Mouse (Mus musculus) E14TG2a.4 (cell line): ENCODE data around the gene Mthfsd.
A peak's percentile ranks its signal among the peaks of the same experiment; 100 is the strongest.

Experiments used
- H3K27me3 ChIP-seq: 2 replicates; pipeline ENCODE4 v1.6.1; 2014; ENCODE audit warnings: low read length, control low read depth; ENCODE audit not compliant: insufficient read depth
- H3K36me3 ChIP-seq: 2 replicates; pipeline ENCODE4 v1.6.1; 2014; ENCODE audit warnings: low read length, control low read depth; ENCODE audit not compliant: insufficient read depth
- H3K4me1 ChIP-seq: replicated peaks from 2 replicates; pipeline ENCODE4 v1.6.1; 2014; ENCODE audit warnings: low read depth, low read length, control low read depth
- H3K4me3 ChIP-seq: replicated peaks from 2 replicates; pipeline ENCODE4 v1.5.1; 2014; ENCODE audit warnings: mild to moderate bottlenecking, low read length
- H3K9me3 ChIP-seq: 2 replicates; pipeline ENCODE4 v1.6.1; 2014; ENCODE audit warnings: low read length, control low read depth
- CTCF ChIP-seq: conservative IDR thresholded peaks from 2 replicates; pipeline ENCODE4 v1.5.1; 2014; ENCODE audit warnings: low read length
- NANOG ChIP-seq: IDR thresholded peaks from 2 replicates; pipeline ENCODE4 v1.6.1; 2014; ENCODE audit warnings: borderline replicate concordance, low read length, mixed read lengths
- POU5F1 ChIP-seq: IDR thresholded peaks from 2 replicates; pipeline ENCODE4 v1.6.1; 2014; ENCODE audit warnings: low read length, borderline replicate concordance

Mthfsd gene

DNA sequence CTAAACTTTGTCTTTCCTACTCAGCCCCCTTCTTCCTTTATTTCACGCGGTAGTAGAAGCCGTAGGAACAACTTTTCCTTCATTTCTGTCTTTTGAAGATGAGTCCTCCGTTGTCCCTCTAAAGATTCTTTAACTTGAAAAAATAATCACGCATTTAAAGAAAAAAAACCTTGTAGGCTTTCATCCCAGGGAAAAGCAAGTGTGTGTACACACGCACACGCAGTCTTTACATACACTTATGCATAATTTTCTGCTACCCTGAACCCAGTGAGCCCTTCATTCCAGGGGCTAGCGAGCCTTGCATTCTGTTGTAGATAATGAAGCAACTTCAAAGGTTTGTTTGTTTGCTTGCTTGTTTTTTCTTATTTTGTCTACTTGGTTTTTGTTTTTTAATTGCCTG, 19.9 kb downstream of the Mthfsd start:
- TF ChIP-seq CTCF: no peak
- TF ChIP-seq POU5F1: no peak
- Histone ChIP-seq H3K36me3 (no peaks in the 10 kb centered on the region), H3K9me3 (no peaks in the 10 kb centered on the region), H3K4me1 (peaks cover 50% of the 10 kb centered on the region), H3K27me3 (peaks cover 90% of the 10 kb centered on the region), H3K4me3 (no peak overlapping the region)

DNA sequence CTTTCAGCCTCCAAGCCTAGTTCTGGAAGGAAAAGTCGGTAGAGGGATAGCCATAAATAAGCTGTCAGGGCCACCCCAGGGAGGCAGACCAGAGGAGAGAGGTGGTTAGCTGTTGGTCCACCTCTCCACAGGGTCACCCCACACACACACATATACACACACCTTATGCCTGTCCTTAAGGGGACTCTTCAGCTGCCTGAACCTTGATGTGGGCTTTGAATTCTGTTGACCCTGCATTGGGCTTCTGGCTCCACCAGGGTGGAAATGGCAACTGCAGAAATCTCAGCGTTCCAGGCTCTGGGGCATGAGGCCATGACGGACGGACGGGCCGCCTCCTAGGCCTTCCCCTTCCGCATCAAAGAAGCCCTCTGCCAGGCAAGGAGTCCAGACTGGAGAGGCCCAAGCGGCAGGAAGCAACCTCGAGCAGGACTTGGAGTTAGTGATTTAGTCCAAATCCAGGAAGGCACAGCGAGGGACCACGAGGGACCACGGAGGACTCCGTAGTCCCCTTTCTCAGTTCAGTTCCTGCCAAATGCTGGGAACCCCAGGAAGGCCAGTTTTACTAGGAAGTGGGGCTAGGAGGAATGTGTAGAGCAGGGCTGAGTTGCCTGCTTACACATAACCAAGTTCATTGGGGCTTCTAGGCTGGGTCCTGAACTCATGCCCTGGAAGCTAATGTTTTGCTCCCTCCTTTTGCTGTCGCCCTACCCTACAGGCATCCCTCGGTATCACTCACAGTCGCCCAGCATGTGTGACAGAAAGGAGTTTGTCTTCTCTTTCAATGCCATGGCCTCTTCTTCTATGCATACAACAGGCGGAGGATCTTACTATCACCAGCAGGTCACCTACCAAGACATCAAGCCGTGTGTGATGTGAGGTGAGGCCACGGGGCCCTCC, 21.9 kb downstream of the Mthfsd start:
- H3K9me3 ChIP-seq: no peaks in the 10 kb centered on the region
- peaks cover 94% of the 10 kb centered on the region for H3K27me3 ChIP-seq
- H3K4me1 ChIP-seq: peaks cover 50% of the 10 kb centered on the region
- no peak for TF ChIP-seq CTCF
- no peaks in the 10 kb centered on the region for H3K36me3 ChIP-seq
- H3K4me3 ChIP-seq: no peak overlapping the region

- TF ChIP-seq POU5F1 (no peak), CTCF (no peak), NANOG (no peak)
- Histone ChIP-seq H3K4me1 (peaks cover 47% of the 10 kb centered on the region), H3K27me3 (peaks cover 94% of the 10 kb centered on the region), H3K9me3 (no peaks in the 10 kb centered on the region), H3K36me3 (no peaks in the 10 kb centered on the region), H3K4me3 (no peak overlapping the region)
Observed at GRCm38 (mm10) chr8:121085561-121085960, 22.6 kb downstream of the Mthfsd start.

- H3K9me3 ChIP-seq: no peaks in the 10 kb centered on the region
- TF ChIP-seq CTCF (no peak), POU5F1 (no peak), NANOG (no peak)
Observed at GRCm38 (mm10) chr8:121085011-121085410, 23.2 kb downstream of the Mthfsd start.

DNA sequence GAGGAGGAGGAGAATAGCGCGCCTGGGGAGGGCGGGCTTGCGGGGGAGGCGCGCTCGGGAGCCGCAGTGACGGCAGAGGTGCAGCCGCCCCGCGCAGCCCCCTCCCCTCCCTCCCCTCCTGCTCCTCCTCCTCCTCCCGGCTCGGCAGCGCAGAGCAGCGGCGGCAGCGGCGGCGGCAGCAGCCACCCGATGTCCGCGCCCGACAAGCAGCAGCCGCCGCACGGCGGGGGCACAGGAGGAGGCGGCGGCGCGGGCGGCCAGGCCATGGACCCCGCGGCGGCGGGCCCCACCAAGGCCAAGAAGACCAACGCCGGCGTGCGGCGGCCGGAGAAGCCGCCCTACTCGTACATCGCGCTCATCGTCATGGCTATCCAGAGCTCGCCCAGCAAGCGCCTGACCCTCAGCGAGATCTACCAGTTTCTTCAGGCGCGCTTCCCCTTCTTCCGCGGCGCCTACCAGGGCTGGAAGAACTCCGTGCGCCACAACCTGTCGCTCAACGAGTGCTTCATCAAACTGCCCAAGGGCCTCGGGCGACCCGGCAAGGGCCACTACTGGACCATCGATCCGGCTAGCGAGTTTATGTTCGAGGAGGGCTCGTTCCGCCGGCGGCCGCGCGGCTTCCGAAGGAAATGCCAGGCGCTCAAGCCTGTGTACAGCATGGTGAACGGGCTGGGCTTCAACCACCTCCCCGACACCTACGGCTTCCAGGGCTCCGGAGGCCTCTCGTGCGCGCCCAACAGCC, 23.8 kb downstream of the Mthfsd start, which contains the start of gene Foxf1:
Gene Foxf1, plus strand, starts transcription at position 177 of the 742 bp plus-strand sequence.
- H3K4me1 ChIP-seq: peaks cover 45% of the 10 kb centered on the region
- no peaks in the 10 kb centered on the region for H3K9me3 ChIP-seq
- H3K4me3 ChIP-seq: peak within 1 kb of the TSS; percentile 78
- TF ChIP-seq CTCF (no peak), POU5F1 (no peak), NANOG (no peak)
- H3K27me3 ChIP-seq: peaks cover 94% of the 10 kb centered on the region
- no peaks in the 10 kb centered on the region for H3K36me3 ChIP-seq

More at GRCm38 (mm10) chr8:121085011-121085410, 23.2 kb downstream of the Mthfsd start:
- no peaks in the 10 kb centered on the region for H3K36me3 ChIP-seq
- H3K27me3 ChIP-seq: peaks cover 94% of the 10 kb centered on the region
- H3K4me3 ChIP-seq: peak overlapping the region; percentile 69
- H3K4me1 ChIP-seq: peaks cover 49% of the 10 kb centered on the region

DNA sequence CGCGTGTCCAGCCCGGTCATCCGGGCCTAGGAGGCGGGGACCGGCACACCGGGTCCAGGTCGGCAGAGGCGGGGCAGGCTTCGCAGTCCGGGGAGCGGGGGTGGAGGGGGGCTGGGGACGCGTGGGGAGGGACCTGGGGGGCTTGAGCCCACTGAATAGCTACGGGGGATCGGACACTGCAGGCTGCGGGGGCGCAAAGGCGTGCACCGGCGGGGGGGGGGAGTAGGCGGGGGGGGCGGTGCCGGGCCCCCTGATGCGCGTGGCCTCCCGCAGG, 24.3 kb downstream of the Mthfsd start:
- H3K4me1 ChIP-seq: peaks cover 40% of the 10 kb centered on the region
- TF ChIP-seq NANOG (no peak), CTCF (no peak), POU5F1 (no peak)
- no peaks in the 10 kb centered on the region for H3K9me3 ChIP-seq
- peaks cover 94% of the 10 kb centered on the region for H3K27me3 ChIP-seq
- H3K36me3 ChIP-seq: no peaks in the 10 kb centered on the region
- peak overlapping the region; percentile 78 for H3K4me3 ChIP-seq

DNA sequence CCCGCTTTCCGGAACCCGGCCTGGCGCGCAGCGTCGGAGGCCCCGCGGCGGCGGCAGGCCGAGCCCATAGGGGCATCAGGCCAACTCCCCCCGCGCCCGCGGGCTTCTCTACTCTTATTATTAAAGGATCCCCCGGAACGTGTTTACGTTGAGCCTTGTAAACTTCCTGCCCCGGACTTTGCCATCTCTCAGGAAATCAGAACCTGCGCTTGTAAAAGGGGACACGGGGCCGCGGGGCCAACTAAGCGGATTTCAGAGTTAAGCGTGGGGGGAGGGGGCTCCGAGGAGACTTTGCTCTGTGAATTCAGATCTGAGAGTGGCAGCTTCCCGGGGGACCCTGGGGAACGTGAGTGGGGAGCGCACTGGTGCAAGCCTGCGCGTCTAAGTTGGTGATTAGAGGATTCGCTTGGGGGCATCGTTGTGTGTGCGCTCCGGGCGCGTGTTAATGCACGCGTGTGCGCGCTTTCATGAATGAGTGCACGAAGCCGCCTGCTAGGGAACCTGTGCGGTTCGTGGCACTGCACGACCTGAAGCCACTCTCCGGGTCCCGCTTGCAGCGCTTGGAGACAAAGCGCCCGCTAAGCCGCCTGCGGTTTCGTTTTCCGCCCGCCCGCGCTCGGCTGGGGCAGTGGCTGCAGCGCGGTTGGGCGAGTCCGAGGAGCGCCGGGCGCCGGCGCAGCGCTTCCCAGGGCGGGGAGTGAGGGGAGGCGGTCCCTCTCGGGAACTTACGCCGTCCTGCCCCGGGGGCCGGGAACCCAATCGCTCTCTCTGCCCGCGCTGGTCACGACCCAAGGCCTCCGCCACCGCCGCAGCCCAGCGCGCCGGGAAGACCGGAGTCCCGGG, 24.9 kb downstream of the Mthfsd start:
- Histone ChIP-seq H3K4me3 (peak overlapping the region; percentile 78), H3K27me3 (peaks cover 94% of the 10 kb centered on the region), H3K9me3 (no peaks in the 10 kb centered on the region), H3K4me1 (peaks cover 36% of the 10 kb centered on the region), H3K36me3 (no peaks in the 10 kb centered on the region)
- TF ChIP-seq CTCF (no peak), POU5F1 (no peak), NANOG (no peak)

DNA sequence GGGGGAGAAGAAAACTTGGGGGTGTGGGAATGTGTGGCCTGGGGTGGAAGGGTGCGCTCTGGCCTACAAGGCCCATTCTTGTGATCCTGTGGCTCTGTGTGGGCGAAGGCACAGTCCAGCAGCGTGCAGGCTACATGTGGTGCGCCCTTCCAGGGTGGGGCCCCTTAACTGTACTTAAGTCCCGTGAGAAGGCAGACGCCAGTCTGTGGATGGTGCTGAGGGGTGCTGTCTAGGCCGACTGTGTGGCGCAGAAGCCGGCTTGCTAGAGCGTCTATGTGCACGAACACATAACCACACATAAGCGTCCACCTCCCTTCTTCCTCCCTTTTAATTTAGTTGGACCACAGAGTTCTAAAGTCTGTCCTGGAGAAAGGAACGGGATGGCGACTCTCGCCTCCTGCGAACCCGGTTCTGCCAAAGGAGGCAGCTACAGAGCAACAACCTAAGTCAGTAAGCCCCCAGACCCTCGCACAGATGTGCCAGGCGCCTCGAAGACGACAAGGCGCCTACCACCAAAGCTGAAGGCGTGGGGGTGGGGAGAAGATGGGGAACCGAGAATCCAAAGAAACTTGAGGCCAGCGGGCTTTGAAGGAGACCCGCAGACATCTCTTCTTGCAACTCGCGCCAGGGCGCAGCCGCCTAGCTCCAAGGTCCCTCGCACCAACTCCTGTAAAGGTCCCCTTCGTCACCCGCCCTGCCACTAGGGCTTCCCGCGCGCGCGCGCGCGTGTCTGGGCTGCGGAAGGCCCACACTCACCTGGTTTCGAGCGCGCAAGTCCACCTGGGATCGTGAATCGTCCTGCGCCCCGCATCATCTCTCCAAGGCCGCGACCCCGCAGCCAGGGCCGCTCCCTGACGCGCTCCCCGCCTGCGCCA, 25.7 kb downstream of the Mthfsd start:
- TF ChIP-seq CTCF: no peak
- no peak; the same call in 1 of the 2 replicates for TF ChIP-seq POU5F1
- no peak for TF ChIP-seq NANOG
- Histone ChIP-seq H3K4me3 (peak overlapping the region; percentile 78), H3K27me3 (peaks cover 94% of the 10 kb centered on the region), H3K9me3 (no peaks in the 10 kb centered on the region), H3K4me1 (peaks cover 36% of the 10 kb centered on the region), H3K36me3 (no peaks in the 10 kb centered on the region)
